Mouse (Mus musculus) 3T3-L1 (cell line): Measurements from ENCODE around the gene Pycr1.

Source experiments
- DNase-seq: peaks from one replicate; pipeline ENCODE4 v3.0.0-alpha.2; 2015; ENCODE audit warnings: low read depth, low spot score

Gene Pycr1

DNA sequence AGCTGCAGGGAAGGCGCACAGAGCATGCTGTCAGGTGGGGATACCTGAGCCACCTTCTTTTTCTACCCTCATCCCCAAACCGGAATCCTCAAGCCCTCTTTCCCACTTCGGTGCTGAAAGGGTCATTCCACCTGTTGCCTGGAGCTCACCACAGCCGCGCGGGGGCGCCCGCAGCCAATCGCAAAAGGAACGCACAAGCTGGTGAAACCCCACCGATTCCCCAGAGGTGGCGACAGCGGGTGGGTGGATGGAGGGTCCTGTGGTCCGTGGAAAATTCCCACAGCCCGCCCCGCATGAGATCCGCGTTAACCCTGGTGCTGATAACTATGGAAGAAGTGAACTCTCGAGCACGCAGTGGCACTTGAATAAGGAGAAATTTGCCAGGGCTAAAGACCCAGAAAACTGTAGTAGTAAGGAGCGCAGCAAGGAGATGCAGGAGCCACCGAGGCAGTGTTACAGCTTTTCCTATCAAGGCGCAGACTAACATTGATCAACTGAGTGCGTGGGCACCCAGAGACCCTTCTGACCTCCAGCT lies 15.4 kb upstream of the Pycr1 start:
- DNase-seq = peak; percentile 57

DNA sequence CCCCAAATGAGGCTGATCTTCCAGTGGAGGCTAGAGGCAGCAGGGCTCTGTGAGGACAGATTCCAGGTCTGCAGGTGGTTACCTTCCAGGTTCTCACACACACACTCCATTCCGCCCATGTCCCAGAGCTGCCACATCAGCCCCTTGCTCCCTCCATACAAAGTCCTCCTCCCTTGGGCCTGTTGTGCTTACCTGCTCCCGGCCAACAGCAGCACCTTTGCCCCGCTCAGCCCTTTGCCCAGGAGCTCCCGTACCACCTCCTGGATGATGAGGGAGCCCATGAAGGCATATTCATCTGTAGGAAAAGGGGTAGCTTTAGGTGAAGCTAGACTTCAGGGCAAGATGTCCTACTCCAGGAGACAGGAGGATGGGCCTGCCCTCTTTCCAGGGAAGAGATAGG lies 13.7 kb upstream of the Pycr1 start:
- DNase-seq = no peak

DNA sequence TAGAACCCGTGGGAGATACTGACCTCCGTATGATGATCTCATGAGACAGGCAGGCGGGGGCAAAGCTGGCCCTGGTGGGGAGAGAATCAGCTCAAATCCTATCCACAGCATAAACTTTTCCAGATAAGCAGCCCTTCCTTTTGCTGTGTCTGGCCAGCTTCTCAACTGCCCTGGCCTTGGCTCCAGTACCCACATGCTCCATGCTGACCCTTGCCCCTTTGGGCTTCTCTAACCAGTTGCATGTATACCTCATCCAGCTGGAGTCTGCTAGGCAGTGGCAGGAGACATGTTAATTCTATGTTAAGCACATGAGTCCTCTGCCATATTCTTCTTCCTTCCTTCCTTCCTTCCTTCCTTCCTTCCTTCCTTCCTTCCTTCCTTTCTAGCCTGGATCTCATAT lies 11.2 kb upstream of the Pycr1 start:
- DNase-seq = no peak

DNA sequence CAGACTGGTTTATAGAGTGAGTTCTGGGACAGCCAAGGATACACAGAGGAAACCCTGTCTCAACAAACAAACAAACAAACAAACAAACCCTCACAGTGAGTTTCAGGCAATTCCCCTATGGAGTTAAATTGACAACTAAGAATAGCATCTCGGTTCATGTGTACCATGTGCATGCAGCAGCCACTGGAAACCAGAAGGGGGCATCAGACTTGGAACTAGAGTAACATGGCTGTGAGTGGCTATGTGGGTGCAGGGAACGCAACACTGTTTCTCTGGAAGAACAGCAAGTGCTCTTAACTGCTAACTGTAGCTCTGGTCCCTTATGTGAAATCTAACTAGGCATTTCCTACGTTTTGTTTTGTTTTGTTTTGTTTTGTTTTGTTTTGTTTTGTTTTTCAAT lies 8.3 kb upstream of the Pycr1 start:
- DNase-seq = peak; percentile 33

DNA sequence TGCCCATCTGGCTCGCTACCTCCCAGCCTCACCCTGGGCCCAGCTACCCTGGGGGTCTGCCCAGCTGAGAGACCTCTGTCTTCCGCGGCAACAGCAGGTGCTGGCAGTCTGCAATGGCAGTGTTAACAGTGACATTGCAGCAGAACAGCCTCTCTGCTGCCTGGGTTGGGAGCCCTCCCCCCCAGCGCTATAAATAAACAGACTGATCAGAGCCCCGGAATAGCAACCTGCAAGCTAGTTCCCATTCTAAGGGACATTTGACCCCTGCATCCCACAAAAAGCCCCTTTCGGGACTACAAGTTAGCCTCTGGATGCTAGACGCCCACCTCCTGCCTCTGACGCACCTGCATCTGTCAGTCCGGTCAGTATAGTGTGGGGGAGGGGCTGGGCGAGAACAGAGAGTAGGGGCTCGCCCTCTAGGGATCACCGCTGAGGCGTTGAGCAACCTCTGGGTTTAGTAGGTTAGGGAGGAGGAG lies 4.5 kb upstream of the Pycr1 start, which contains the start of gene Myadml2:
TSS of gene Myadml2 (minus strand) at position 158 of the 476 bp plus-strand sequence.
- DNase-seq = no peak

DNA sequence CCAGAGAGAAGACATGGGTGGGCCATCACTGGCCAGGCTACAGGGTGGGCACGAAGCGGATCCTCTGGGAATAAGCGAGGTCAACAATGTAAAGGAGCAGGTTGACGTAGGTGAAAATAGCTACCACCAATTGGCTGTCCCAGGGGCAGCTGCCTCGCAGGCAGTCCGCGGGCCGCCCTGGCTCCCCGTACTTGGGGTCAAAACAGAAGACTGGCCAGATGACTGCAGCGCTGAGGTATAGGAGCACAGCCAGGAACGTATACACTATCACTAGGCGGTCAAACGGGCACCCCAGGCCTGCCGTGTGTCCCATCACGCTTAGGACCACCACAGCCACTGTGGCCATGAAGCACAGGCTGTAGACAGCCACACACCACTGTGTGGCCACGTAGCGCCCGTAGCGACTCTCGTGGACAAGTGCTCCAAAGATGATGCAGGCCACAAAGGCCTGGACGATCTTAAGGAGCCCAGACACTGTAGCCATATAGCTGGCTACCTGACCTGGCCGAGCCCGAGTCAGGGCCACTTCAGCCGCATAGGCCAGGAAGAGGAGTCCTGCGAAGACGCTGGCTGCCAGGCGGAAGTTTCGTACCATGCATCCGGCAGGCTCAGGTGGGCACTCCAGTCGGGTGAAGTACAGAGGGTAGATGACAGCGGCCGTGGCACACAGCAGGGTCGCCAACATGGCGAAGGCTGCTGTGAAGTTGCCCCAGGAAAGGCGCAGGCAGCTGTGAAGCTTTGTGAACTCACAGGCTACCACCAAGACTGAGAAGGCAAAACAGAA lies 3.7 kb upstream of the Pycr1 start:
- DNase-seq = no peak

DNA sequence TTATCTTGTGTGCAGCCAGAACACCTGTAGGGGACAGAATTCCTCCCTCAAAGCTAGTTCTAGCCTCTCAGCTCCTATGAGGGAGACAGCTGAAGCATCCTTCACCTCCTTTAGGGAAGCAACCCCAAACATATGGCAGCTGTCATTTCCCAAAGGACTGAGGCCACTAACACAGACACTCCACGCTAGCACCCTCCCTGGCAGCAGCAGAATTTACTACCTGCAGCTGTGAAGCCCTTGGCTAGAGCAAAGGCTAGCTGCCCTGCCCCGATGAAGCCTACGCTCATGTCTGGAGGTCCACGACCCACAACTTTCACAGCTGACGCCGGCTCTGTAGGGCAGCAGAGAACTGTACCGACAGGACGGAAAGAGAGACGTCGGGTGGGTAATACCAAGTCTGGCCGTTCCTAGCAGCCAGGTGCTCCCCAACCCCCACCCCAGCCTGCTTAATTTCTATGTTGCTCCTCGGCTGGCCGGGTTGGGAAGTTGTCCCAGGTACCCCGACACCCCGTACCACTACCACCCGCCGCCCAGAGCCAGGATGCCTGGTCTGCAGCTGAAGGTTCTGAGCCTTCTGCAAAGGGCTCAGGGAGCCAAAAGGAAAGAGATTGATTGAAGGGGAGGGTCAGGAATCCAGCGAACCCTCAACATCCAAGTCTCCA lies 499 bp downstream of the Pycr1 start:
- DNase-seq = peak; percentile 32

DNA sequence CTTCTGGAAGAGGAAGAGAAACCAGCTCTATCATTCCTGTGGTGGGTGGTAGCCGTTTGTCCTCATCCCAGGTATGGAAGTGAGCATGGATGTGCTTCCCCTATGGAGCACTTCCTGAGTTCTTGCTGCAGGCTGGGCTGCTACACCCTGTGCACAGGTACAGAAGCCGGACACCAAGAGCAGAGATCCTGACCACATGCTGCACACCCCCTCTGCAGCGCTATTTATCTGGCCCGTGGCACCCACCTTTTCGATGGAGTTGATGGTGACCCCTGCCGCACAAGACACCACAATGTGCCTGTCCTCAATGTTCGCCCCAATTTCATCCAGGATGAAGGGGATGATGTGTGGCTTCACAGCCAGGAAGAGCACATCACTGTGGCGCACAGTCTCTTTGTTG lies 1.7 kb downstream of the Pycr1 start:
- no peak for DNase-seq

DNA sequence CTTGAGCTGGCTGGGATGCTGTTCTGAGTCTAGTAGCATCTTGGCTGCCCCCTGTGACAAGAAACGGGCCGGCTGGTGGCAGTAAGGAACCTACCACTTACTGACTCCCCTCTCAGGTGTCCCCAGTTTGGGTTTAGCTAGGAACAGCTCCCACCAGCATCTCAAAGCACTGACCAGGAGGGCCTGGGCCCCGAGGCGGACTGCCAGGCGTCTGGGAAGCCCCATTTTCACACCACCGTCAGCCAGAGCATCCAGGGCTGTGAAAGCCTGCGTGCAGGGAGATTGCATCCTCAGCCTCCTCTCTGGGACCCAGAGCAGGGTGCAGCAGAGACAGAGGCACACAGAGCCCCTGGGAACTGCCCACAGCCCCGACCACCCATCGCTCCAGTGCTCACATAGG lies 2.3 kb downstream of the Pycr1 start:
- DNase-seq = no peak

DNA sequence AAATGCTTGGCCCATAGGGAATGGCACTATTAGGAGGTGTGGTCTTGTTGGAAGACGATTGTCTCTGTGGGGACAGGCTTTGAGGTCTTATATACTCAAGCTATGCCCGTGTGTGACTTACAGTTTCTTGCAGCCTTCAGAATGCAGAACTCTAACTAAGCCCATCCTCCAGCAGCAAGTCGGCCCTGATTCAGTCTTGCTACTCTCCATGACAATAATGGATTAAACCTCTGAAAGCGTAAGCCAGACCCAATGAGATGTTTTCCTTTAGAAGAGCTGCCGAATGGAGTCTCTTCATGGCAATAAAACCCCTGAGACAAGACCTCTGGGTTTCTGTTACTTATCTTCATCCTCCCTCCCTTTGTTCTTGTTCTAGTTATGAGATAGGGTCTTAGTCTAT lies 8.8 kb downstream of the Pycr1 start:
- DNase-seq = no peak

DNA sequence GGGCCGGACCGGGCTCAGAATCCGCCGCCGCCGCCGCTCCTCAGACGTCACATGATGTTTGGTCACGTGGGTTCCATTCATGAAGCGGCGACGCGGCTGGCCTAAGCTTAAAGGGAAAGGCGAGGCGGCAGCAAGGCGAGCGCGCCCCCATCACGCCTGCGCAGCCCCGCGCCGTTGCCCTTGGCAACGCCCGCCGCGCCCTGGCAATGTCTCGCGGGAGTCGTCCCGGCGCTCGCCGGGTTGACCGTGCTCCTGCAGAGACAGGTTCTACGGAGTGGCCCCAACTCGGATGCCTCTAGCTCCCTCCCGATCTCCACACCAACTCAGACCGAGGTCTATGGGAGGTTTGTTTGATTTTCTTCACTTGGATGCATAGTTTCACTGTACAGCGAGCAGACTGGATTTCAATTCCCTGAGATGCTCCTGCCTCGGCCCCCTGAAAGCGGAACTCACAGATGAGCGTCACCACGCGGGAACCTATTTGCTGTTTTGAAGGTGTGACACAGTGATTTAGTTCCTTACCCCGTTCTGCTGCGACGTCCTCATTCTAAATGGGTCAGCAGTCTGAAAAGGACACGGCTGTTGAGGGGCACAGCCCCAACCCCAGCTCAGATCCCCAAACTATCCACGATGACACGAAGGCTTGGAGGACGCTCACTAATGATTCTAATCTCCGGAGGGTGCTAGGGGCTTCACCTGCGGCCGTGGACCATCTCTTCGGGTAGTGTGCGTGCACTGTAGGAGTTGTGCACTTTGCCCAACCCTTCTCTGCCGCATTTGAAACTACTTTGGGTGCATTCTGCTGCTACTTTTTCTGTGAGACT lies 9.8 kb downstream of the Pycr1 start, which contains the start of gene Mafg:
TSS of gene Mafg (minus strand) at position 81 of the 824 bp plus-strand sequence.
- DNase-seq = peak; percentile 98

DNA sequence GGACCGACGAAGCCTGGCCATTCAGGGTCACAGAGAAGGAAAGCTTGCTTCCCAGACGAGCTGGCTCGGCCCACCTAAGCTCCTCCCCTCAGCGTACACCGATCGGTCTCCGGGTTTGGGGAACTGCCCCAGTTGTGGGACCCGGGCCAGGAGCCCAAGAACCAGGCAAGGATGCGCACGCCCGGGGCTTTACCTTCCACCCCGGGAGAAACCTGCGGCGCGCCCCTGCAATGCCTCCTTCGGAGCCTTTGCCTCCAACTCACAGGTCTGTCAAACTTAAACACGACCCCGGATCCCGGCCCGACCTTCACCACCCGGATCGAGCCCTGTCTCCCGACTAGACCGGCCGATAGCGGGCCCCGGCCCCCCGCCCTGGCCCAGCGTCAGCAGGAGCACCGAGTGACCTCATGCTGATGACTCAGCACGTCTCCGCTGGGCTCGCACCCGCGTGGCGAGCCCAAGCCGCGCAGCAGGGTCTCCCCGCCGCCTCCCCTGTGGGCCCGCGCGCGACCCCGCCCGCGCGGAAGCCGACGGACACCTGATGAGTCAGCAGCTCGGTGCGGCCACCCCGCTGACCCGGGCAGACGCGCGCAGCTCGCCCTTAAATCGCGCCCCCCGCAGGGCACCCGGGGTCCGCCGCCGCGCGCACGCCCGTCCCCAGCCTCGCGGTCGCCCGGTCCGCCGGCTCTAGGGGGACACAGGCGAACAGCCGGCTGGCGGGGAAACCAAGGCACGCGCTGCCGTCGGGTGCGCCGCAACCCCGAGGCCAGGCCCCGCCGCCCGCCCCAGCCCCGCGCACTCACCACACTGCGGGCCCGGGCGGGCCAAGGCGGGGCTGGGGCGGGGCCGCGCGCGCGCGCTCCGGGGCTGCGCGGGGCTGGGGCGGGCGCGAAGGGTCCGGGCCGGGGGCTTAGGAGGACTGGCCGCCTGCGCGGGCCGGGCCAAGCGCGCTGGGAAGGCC lies 10.7 kb downstream of the Pycr1 start:
- peak; percentile 89 for DNase-seq

DNA sequence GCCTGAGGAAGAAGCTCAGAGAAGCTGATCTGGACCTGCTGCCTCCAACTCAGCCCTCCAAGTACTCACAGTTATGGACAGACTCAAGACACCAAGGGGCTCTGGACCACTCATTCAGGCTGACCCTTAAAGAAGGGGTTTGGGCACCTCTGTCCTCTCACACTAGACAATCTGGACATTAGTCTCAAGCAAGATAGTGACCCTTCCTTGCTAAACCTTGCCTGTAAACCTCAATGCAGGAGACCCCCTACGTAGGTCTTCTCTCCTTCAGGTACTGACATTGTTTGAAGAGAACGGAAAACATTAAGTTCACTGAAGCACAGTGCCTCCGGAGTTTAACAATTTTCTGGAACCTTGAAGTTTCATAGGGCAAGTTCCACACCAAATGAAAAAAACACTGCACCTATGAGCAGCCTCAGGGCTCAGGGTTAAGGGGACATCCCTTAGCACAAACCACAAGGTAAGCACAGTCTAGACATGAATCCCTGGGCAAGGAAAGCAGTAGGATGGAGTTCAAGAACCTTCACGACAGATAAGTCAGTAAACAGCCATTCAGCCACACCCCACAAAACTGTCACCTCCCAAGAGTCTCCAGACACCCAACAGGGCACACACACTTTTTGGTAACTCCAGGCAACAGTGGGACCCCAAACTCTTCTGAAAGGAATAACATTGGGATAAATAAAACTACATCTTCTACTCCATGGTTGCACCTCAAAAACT lies 11.7 kb downstream of the Pycr1 start:
- no peak for DNase-seq

DNA sequence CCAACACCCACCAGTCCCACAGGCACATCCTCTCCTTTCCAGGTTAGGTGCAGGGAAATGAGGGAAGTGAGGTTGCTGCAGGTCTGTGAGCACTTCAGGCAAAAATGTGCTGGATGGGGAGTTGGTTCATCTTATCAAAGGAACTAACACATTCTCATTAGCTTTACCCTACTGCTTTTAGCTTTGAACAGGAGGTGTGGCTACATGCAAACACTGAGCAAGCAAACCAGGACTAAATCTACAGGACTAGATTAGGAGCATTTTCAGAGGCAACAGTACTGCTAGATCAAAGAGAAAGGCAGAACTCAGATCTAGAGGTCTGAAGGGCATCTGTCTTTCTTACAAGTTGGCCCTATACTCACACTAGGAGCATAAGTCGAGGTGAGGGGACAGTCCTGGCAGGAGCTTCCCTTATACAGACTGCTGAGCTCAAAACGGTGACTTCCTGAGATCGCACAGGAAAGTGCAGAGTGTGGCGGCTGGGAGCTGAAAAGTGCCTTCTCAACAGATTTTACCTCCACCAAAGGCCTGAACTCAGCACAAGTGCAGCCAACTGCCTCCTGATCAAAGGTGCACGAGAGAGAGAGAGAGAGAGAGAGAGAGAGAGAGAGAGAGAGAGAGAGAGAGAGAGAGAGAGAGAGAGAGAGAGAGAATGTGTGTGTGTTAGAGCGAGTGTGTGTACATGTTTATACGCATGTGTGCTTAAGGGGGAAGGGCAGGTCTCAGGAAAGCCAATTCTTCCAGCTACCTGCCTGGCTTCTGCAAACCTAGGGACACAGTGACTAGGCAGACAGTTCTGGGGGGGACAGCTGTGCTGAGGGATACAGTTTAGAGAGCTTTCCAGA lies 12.5 kb downstream of the Pycr1 start:
- DNase-seq = no peak

DNA sequence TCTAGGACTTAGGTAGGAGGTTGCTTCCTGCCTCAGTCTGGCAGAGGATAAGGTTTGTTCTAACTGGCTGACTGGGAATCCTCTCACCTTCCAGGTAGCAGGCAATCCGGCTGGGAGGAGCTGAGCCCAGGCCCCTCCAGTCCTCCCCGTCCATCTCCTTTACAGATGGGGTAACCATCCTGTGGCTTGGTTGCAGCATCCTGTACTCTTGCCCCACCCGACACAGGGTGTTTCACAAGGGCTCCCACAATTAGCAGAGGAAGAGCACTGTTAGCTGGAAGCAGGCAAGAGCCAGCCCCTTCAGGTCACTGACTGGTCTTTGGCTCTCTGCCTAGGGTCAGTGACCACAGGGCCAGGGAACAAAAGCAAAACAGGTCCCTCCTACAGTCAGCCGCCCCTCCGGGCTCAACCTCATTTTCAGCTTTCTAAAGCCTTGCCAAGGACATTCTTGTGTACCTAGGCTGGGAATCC lies 13.1 kb downstream of the Pycr1 start:
- peak; percentile 77 for DNase-seq

DNA sequence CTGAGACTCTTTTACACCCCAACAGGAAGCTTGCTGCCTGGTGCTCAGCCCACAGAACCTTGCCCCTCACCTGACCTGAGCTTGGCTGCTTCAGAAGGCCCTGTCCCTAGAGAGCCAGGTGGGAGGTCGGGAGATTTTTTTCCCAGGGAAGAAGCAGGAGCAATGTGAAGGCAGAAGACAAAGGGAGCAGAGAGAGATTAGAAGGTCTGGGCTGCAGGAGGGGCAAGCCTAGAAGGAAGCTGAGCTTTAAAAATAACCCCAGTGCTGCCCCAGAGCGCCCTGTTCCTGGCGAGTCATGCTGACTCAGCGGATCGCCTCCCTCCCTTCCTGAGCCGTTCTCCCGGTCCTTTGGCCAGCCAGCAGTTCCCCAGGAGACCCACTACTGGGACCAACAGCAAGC lies 13.7 kb downstream of the Pycr1 start:
- DNase-seq = peak; percentile 78

DNA sequence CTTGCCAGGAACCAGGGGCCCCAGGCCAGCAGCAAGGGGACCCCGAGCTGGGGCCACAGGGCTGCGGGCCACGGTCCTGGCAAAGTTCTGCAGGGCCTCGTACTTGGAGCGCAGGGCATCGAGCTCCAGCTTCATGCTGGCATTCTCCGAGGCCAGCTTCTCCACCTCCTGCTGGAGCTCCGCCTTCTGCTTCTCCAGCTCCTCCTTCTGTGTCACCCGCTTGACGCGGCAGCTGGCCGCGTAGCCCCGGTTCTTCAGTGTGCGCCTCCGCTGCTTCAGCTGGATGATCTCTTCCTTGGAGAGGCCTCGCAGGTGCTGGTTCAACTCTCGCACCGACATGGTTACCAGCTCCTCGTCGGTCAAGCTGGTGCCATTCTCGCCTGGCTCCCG lies 14.2 kb downstream of the Pycr1 start:
- no peak for DNase-seq

DNA sequence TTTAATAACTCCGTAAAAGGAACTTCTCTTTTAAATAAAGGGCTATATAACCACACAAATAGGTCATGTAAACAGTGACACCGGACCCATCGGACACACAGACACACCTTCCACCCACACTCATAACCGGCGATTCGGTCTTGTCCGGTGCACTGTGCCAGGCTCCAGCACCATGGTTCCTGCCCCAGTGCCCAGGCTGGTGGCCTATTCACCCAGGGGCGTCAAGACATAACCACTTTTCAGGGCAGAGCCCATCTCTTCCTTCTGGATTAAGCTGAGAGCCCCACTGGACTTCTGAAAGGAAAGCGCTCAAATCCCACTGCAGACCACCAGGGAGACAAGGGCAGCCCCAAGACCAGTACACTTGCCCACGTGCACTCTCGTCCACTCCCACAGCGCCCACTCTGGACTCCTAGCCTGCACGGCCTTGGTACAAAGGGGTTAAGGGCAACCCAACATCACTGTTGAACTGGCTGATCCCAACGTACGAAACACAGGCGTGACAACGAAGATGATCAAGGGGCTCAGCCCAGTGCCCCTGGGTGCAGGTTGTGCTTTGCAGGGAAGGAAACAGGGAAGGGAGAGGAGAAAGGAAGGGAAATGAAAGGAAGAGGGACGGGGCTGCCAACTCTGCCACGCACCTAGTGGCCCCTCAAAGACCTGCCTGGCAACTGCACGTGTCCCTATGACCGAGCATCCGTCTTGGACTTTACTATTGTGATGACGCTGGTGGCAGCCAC lies 14.8 kb downstream of the Pycr1 start:
- no peak for DNase-seq
